Mouse (Mus musculus): ENCODE data around the gene Klhl6.

Gene Klhl6

DNA sequence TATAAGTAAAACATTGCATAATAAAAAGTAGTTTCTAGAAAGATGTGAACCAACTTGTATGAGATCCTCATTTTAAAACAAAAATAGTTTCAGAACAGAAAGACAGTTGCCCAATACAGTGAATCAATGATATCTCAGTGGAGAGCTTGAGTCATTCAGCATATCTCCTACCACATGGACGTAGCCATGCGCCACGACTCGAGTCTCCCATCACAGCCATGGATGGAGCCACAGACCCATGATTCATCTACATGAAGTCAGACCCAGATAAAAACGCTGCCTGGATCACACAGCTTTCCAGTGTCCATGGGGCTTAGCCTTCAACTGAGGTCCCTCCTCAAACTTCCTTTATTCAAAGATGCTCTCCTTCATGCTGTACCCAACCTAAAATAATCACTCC is 13.3 kb downstream of the Klhl6 start:
- DNase-seq (ENCODE audit: low read depth) = no peak

DNA sequence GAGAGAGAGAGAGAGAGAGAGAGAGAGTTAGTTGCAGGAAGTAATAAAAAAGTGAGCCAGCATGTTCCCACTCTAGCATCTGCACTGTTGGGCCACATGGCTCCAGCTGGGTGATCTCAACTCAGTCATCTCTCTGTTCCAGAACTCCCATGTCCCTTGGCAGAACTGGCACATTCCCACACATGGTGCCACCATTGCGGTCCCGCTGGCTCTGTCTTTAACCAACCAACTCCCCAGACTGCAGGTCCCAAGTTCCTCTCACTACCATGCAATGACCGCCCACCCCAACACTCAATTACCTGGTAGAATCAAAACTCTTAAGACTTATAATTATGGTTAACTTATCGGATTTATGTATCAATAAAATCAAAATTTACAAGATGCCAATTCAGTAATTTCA is 14.2 kb downstream of the Klhl6 start:
- no peak for DNase-seq (ENCODE audit: low read depth)

DNA sequence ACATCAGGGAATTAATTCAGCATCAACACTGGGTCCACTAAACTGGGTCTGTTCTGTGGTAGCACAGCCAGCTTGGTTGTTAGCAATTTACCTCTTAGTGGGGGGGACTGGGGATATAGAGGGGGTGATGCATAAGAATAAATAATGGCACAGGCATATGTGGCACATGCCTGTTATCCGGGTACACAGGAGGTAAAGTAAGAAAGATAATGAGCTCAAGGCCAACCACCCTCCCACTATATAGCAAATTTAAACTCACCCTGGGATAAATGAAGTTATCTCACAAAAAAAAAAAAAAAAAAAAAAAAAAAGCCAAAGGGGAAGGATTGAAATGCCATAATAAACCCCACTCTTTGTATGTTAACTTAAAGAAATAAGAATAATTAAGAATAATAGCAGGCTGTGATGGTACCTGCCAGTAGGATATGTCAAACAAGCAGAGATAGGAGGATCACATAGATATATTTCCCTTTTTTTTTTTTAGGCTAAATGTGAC is 14.9 kb downstream of the Klhl6 start:
- no peak for DNase-seq (ENCODE audit: low read depth)

DNA sequence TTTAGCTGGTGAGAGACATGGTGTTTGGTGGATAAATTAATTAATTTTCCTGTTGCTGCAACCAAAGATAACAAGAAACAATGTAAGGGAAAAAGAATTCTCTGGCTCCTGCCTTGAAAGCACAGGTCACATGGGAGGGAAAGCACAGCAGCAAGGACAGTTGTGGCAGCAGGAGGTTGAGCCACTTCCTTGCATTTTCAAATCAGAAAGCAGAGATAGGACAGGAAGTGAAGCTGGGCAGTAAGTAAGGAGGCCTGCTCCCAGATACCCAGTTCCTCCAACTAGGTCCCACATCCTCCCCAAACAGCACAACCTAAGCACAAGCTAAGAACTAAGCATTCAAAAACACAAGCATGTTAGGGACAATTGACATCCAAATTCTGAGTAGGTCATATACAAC is 15.9 kb downstream of the Klhl6 start:
- no peak for DNase-seq (ENCODE audit: low read depth)

DNA sequence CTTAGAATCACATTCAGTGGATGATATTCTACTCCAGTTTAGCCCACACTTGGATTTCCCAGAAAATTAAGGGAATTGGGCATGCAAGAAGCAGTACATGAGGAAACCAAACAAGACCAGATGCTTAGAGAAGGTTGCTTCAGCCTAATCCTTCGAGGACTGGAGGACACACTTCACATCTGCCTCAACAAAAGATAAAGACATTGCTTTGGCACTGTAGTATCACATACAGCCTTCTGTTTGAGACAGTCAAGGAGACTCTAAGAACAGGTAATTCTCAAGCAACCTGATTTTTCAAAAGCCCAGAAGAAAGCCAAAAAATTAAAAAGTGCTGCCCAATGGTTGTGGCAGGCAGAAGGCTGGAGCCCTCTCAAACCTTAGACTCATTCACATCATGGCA is 16.4 kb downstream of the Klhl6 start:
- DNase-seq (ENCODE audit: low read depth) = no peak

DNA sequence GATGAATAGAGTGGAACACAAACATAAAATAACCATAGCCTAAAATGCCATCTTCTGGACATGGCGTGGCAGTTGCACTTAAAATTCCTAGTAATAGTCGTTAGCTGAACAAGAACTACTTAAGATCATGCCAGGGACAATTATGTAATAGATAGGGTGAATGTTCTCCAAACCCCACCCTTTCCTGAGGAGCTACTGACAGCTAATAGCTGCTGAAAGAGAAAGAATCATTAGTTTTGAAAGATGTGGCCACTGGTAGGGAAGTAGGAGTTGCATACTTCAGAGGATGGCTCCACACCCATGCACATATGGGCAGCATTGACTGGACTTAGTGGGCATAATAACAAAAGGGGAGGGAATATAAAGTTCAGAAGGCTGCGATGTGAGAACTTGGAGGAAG is 19.9 kb downstream of the Klhl6 start:
- DNase-seq (ENCODE audit: low read depth) = no peak

DNA sequence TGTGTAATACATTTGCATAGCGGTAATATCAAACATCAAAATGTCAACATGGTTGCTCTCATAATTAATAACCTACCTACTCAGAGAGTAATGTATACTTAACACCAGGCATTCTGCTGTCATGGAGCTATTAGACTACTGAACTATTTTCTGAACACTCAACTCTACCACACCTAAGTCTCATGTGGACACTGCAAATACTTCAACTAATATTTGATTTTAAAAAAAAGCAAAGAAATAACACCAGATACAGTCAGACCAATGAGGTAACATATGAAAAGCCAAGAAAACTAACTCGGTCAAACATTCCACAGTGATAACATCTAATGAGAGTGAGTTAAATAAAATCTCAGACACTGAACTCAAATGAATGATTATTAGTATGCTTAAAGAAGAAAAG is 21.8 kb downstream of the Klhl6 start:
- no peak for DNase-seq (ENCODE audit: low read depth)

DNA sequence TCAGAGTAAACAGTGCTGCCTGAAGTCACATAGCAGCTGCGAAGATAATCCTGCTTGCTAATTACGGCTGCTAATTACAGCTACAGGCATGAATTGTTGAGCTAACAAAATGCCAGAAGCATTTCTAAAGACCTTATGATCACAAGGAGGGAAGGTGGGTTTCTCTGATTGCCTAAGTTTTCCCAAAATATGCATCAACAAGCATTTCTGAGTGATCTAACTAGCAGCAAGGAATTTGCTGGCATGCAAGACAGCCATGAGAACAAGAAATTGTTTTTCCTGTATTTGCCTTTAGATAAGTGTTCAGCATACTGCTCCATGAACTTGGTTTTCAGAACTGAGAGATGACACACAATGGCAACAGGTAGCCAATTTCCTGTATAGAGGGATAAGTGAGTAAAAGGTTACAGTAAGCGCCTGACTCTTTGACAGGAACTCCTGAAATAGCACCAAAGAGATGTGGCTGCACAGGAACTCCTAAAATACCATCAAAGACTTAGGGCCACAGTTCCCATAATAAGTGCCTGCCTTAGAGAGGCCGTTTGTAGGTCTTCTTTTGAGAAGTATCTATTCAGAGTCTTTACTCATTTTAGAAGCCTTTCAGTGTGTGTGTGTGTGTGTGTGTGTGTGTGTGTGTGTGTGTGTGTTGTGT is 22.3 kb downstream of the Klhl6 start:
- no peak for DNase-seq (ENCODE audit: low read depth)

DNA sequence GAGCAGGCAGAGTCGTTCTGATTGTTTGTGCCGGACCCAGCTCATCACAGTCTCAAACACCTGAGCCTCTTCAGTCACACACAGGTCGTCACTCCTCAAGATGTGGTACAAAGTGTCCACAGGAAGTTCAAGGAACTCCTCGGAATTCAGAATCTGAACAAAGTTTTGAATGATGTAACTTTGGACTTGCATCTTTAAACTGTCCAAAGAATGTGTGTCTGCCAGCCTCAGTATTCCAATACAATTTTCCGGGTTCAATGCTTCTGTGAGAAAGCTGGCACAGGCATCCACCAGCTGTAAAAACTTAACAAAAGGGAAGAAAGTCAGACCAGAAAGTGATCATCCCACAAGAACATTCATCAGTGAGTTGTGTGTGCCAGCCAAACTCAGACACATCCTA is 25.8 kb downstream of the Klhl6 start:
- DNase-seq (ENCODE audit: low read depth) = no peak

DNA sequence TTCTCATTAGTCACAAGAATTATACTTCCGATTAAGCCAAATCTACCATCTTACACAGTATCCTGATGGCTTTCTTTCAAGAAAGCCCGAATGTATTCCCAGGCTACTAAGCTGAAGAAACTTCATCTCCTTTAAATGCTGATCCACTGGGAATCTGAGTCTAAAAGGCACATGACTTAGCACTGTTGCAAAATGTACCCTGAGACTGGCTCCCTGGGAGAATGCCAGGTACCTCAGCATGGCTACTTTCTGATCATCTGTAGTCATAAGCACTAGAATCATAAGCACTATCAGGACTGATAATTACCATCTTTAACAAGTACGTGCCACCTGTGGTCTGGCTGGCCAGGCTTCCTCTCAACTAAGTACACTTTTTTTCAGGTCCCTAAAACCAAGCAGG is 35.5 kb downstream of the Klhl6 start:
- no peak for DNase-seq (ENCODE audit: low read depth)

DNA sequence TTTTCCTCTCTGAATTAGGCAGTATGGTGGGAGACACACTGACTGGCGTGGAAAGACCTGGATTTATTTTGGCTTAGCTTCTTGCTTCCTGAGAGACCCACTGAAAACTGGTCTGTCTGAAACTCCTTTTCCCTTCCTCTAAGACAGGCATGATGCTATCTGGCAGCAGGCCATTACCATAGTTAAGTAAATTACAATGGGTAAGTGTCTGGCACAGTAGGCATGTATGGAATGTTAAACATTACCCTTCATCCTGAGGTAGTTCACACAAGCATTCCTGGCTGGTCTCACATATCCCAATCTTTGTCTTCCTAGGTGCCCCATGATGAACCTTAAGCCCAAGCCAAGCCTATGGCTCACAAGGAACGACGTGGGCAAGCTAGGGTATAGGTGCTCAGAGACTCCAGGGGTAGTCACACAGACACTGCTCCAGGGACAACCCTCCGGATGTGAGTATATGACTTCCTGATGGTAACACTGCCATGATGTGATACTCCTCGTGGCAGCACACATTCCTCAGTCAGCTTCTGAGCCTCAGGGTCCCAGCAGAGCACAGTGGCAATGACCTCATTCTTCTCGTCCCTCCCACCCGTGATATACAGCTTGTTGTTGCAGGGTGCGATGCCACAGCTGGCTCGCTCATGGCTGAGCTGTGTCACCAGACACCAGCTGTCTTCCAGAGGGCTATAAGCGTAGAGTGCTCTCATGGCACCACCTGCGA is 36.1 kb downstream of the Klhl6 start:
- no peak for DNase-seq (ENCODE audit: low read depth)

DNA sequence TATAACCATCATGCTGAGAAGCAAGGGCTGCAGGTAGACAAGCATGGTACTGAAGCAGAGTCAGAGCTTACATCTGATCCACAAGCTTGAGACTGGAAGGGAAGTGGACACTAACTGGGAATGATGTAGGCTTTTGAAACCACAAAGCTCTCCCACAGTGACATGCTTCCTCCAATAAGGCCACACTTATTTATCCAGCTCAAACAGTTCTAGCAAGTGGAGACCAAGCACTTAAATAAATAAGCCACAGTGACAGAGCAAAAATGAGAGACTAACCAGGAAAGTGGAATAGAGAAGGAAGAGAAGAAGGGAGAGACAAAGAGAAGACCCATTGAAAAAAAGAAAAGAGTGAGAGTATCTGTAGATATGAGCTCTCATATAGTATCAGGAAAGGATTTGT is 62.0 kb downstream of the Klhl6 start:
- DNase-seq (ENCODE audit: low read depth) = no peak

DNA sequence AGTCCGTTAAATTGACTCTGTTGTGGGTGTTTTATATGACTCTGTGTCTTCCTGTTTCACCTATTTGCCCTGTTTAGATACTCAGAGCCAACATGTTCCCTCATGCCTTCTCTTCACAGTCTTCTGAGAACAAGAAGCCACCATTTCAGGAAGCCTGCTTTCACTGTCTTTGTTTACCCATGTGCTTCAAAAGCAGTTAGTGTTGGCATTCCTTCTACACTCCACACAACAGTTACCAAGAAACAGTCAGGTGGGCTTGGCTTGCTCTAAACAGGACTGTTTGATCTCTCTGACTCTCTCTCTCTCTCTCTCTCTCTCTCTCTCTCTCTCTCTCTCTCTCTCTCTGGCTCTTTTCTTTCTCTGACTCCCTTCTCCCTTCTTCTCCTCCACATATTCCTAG is 64.6 kb downstream of the Klhl6 start:
- DNase-seq (ENCODE audit: low read depth) = no peak

DNA sequence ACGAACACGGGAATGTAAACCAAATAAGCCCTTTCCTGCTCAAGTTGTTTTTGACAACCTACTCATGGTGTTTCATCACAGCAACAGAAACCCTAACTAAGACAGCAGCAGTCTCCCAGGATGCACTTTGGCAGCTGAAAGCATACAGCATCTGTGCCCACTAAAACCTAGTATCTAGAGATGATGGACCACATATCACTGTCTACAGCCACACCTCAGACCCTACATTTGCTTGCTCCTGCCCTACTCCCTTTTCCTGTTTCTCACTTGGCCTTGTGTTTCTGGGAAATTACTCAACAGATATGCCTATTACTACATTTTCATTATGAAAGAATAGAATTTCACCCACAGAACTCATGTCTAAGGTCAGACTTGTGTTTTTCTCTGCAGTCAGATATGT is 70.3 kb downstream of the Klhl6 start:
- DNase-seq (ENCODE audit: low read depth) = no peak

DNA sequence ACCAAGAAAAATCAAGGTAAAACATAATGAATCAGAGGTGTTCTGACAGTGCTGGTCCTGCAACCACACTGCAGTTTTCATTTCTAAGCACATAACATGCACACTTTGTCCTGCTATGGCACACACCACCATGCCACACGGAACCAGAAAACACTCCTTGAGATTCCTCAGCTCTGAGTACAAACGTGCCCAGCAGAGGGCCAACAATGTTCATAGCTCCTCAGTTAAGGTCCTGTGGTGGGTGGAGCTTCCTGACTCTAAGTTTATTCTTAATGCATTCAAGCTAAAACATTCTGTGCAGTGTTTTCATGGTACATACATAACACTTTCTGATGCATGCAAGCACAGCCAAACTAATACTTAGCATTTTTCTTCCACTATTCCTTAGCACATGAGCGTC is 74.5 kb downstream of the Klhl6 start:
- no peak for DNase-seq (ENCODE audit: low read depth)

DNA sequence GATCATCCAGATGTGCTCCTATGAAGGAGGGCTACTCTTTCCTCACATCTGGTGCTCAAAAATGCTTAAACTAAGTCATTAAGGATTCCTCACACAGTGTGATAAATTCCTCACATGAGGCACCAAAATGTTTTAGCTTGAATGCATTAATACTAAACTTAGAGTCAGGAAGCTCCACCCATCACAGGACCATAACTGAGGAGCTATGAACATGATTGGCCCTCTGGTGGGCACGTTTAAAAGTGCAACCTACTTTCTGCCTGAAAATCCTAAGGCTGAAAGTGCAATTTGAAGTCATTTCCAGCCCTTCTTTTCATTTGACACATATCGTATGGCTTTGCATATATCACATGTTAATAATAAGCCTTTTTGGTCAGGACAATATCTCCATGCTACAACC is 75.7 kb downstream of the Klhl6 start:
- peak; percentile 40 for DNase-seq (ENCODE audit: low read depth)

DNA sequence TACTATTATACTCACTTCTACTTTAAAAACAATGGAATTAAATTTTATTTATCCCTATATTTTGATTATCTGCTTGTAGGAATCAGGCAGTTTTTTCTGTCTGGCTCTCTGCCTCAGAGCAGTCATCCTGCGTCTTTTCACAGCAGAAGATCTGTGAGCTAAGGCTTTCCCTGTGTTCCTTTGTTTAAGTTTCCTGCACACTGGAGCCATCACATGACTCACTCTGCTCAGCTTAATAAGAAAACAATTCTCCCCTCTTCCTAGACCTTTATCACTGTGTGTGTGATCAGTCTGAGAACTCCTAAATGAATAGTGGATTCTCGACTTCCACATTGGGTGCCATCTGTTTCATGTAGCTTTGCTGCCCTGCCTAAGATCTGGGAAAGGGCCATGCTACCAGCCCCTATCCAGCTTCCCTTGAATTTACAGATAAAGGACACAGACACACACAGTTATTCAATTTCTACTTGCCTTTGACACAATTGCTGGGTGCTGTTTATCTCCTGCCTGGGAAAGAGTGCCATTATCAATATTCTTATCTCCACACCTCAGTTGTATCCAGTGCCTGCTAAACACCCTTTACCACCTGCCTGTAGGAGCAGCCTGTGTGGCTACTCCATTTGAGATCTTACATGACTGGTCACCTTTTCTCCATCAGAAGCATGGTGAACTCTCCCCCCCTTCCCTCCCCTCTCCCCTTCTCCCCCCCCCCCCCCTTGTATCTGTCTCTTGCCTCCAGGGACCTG is 77.9 kb downstream of the Klhl6 start:
- no peak for DNase-seq (ENCODE audit: low read depth)

DNA sequence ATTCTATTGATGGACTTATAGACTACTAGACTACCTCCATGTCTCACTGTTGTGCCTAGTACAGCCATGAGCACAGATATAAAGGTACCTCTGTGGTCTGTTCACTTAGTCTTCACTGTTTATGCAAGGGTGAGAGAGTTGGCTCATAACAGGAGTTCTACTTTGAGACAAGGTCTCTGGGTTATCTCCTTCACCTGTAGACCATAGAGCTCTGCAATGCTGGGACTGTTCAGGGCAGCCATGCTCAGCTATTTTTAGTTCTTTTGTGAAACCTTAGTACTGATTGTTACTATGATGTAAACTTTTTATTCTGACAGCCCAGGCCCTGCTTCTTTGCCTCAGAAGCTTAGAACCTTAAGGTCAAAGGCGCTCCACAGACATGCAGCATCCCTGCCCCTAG is 79.0 kb downstream of the Klhl6 start:
- no peak for DNase-seq (ENCODE audit: low read depth)

Data from c-Kit-positive CD71-positive TER-119-negative erythroid progenitor cells, embryonic 14.5 days (primary cell).